Comparison of ENCODE assay signal across 24 mouse cellular contexts in genomic region chr16:9749661-9750060, GRCm38 (mm10).
"Had no signal": no experiment of that assay in that cellular context is flagged by ENCODE, and none has a peak within 500 bp of the region (broad histone marks: within the 10 kb centered on the region; RNA-seq: fewer than 3 reads in every experiment).

No protein-coding gene starts in this region.

- H3K9ac ChIP-seq: heart, embryonic 12.5 days; hindbrain, embryonic 13.5 days; hindbrain, embryonic 15.5 days; intestine, embryonic 15.5 days; limb, embryonic 12.5 days; liver, embryonic 13.5 days; liver, embryonic 15.5 days; liver, postnatal 0 days had no signal

- H3K4me2 ChIP-seq: heart, embryonic 12.5 days; hindbrain, embryonic 13.5 days; hindbrain, embryonic 15.5 days; intestine, embryonic 15.5 days; limb, embryonic 12.5 days; liver, embryonic 11.5 days; liver, embryonic 13.5 days; liver, embryonic 15.5 days had no signal

- ATAC-seq: inflammation-experienced regulatory T-cells, adult 6 months; intestine, embryonic 15.5 days; intestine, postnatal 0 days; liver, postnatal 0 days had no signal

- H3K27me3 ChIP-seq: heart, embryonic 12.5 days; hindbrain, embryonic 13.5 days; hindbrain, embryonic 15.5 days; intestine, embryonic 15.5 days; limb, embryonic 12.5 days; liver, embryonic 13.5 days; liver, embryonic 15.5 days had no signal

- H3K36me3 ChIP-seq: heart, embryonic 10.5 days; heart, embryonic 12.5 days; hindbrain, embryonic 13.5 days; hindbrain, embryonic 15.5 days; intestine, embryonic 15.5 days; limb, embryonic 10.5 days; limb, embryonic 12.5 days; liver, embryonic 13.5 days; liver, embryonic 15.5 days had no signal

- H3K4me3 ChIP-seq: heart, embryonic 10.5 days; heart, embryonic 12.5 days; hindbrain, embryonic 13.5 days; hindbrain, embryonic 15.5 days; intestine, embryonic 15.5 days; left cerebral cortex, adult 2 months; limb, embryonic 10.5 days; limb, embryonic 12.5 days; liver, embryonic 13.5 days; liver, embryonic 15.5 days had no signal

- DNase-seq: gastrocnemius, postnatal 14 days; gastrocnemius, postnatal 36 days; heart, adult 18-20 months; heart, postnatal 10 days; kidney, adult 18-20 months; kidney, adult 8-10 months; kidney, postnatal 10 days; kidney, postnatal 25 days; kidney, postnatal 4 days; liver; liver, embryonic 13.5 days; liver, postnatal 0 days had no signal

- H3K27ac ChIP-seq: heart, embryonic 10.5 days; hindbrain, embryonic 13.5 days; hindbrain, embryonic 15.5 days; intestine, embryonic 15.5 days; left cerebral cortex, adult 2 months; limb, embryonic 10.5 days; limb, embryonic 12.5 days; liver, embryonic 13.5 days; liver, embryonic 15.5 days had no signal

- H3K4me1 ChIP-seq: heart, embryonic 10.5 days; heart, embryonic 12.5 days; hindbrain, embryonic 13.5 days; hindbrain, embryonic 15.5 days; intestine, embryonic 15.5 days; limb, embryonic 10.5 days; limb, embryonic 12.5 days; liver, embryonic 13.5 days; liver, embryonic 15.5 days had no signal

- H3K9me3 ChIP-seq: heart, embryonic 10.5 days; heart, embryonic 12.5 days; hindbrain, embryonic 13.5 days; hindbrain, embryonic 15.5 days; intestine, embryonic 15.5 days; limb, embryonic 10.5 days; limb, embryonic 12.5 days; liver, embryonic 13.5 days; liver, embryonic 15.5 days had no signal
